Mouse (Mus musculus): Measurements from ENCODE around the gene Wdfy2.

GRCm38 (mm10) chr14:62883551-62883950, 46.1 kb downstream of the Wdfy2 start:
- no peak for TF ChIP-seq CTCF (IDR thresholded peaks at IDR 0.05; ENCODE audit: borderline replicate concordance, control insufficient read depth, extremely low read depth, insufficient read depth, low read length, poor library complexity)
- no peak for TF ChIP-seq POLR2A (IDR thresholded peaks at IDR 0.05; ENCODE audit: control insufficient read depth, extremely low read depth, insufficient read depth, low read length, poor library complexity)
